Mouse (Mus musculus): ENCODE measurements at regions not wholly inside any gene's neighbourhood (a gene's known extent, or its start where the extent isn't known, plus 50 kb on each side); places are given as distances from the start of the nearest gene placed in this dataset.

- Histone ChIP-seq H3K27me3 (ENCODE audit: control insufficient read depth, insufficient read depth, low read length) (no peaks in the 10 kb centered on the region), H3K4me3 (replicated peaks; ENCODE audit: low read length) (no peak overlapping the region), H3K27ac (ENCODE audit: low read length) (no peak overlapping the region), H3K9me3 (replicated peaks; ENCODE audit: control insufficient read depth, low read length) (no peaks in the 10 kb centered on the region), H3K9ac (ENCODE audit: low read length) (no peak overlapping the region), H3K4me1 (ENCODE audit: control insufficient read depth, insufficient read depth, low read length) (no peaks in the 10 kb centered on the region), H3K4me2 (ENCODE audit: low read depth, low read length) (no peak overlapping the region), H3K36me3 (ENCODE audit: control insufficient read depth, insufficient read depth, low read length) (no peaks in the 10 kb centered on the region)
- whole genome bisulfite sequencing = 81% methylated on average over 5 of the region's 5 CpGs
- no peak for ATAC-seq (ENCODE audit: insufficient read depth, low FRiP score)
Measured at GRCm38 (mm10) chr15:7694037-7694436, 116.6 kb upstream of the Gdnf start.

- WGBS = 64% methylated on average over 3 of the region's 3 CpGs
- Histone ChIP-seq H3K27ac (ENCODE audit: low read length) (no peak overlapping the region), H3K4me2 (ENCODE audit: low read depth, low read length) (no peak overlapping the region), H3K4me3 (replicated peaks; ENCODE audit: low read length) (no peak overlapping the region), H3K36me3 (ENCODE audit: control insufficient read depth, insufficient read depth, low read length) (no peaks in the 10 kb centered on the region), H3K27me3 (ENCODE audit: control insufficient read depth, insufficient read depth, low read length) (no peaks in the 10 kb centered on the region), H3K9me3 (replicated peaks; ENCODE audit: control insufficient read depth, low read length) (no peaks in the 10 kb centered on the region), H3K9ac (ENCODE audit: low read length) (no peak overlapping the region), H3K4me1 (ENCODE audit: control insufficient read depth, insufficient read depth, low read length) (no peaks in the 10 kb centered on the region)
- no peak for ATAC-seq (ENCODE audit: insufficient read depth, low FRiP score)
Measured at GRCm38 (mm10) chr15:7697724-7698123, 112.9 kb upstream of the Gdnf start.

- no peaks in the 10 kb centered on the region for H3K4me1 ChIP-seq (ENCODE audit: control insufficient read depth, insufficient read depth, low read length)
- no peak overlapping the region for H3K9ac ChIP-seq (ENCODE audit: low read length)
- H3K27me3 ChIP-seq (ENCODE audit: control insufficient read depth, insufficient read depth, low read length) = no peaks in the 10 kb centered on the region
- H3K4me2 ChIP-seq (ENCODE audit: low read depth, low read length) = no peak overlapping the region
- H3K9me3 ChIP-seq (replicated peaks; ENCODE audit: control insufficient read depth, low read length) = no peaks in the 10 kb centered on the region
- no peak overlapping the region for H3K4me3 ChIP-seq (replicated peaks; ENCODE audit: low read length)
- no peak overlapping the region for H3K27ac ChIP-seq (ENCODE audit: low read length)
- ATAC-seq (ENCODE audit: insufficient read depth, low FRiP score) = no peak
- WGBS = 89% methylated on average over 5 of the region's 5 CpGs
- no peaks in the 10 kb centered on the region for H3K36me3 ChIP-seq (ENCODE audit: control insufficient read depth, insufficient read depth, low read length)
Measured at GRCm38 (mm10) chr15:7708836-7709235, 101.8 kb upstream of the Gdnf start.

- no peak for ATAC-seq (ENCODE audit: insufficient read depth, low FRiP score)
- H3K9me3 ChIP-seq (replicated peaks; ENCODE audit: control insufficient read depth, low read length) = no peaks in the 10 kb centered on the region
- H3K27ac ChIP-seq (ENCODE audit: low read length) = no peak overlapping the region
- H3K4me1 ChIP-seq (ENCODE audit: control insufficient read depth, insufficient read depth, low read length) = no peaks in the 10 kb centered on the region
- WGBS = 63% methylated on average over 1 of the region's 1 CpGs
- no peaks in the 10 kb centered on the region; the same call in 1 of the 2 replicates for H3K27me3 ChIP-seq (ENCODE audit: control insufficient read depth, insufficient read depth, low read length)
- H3K4me3 ChIP-seq (replicated peaks; ENCODE audit: low read length) = no peak overlapping the region
- no peak overlapping the region for H3K9ac ChIP-seq (ENCODE audit: low read length)
- H3K4me2 ChIP-seq (ENCODE audit: low read depth, low read length) = no peak overlapping the region
- H3K36me3 ChIP-seq (ENCODE audit: control insufficient read depth, insufficient read depth, low read length) = no peaks in the 10 kb centered on the region
Measured at GRCm38 (mm10) chr15:7714641-7715040, 96.0 kb upstream of the Gdnf start.

GRCm38 (mm10) chr15:7716188-7716587 is 94.5 kb upstream of the Gdnf start:
- no peaks in the 10 kb centered on the region for H3K9me3 ChIP-seq (replicated peaks; ENCODE audit: control insufficient read depth, low read length)
- H3K27ac ChIP-seq (ENCODE audit: low read length) = no peak overlapping the region
- H3K36me3 ChIP-seq (ENCODE audit: control insufficient read depth, insufficient read depth, low read length) = no peaks in the 10 kb centered on the region
- no peaks in the 10 kb centered on the region for H3K4me1 ChIP-seq (ENCODE audit: control insufficient read depth, insufficient read depth, low read length)
- H3K27me3 ChIP-seq (ENCODE audit: control insufficient read depth, insufficient read depth, low read length) = no peaks in the 10 kb centered on the region; the same call in 1 of the 2 replicates
- no peak for ATAC-seq (ENCODE audit: insufficient read depth, low FRiP score)
- H3K4me3 ChIP-seq (replicated peaks; ENCODE audit: low read length) = no peak overlapping the region
- H3K9ac ChIP-seq (ENCODE audit: low read length) = no peak overlapping the region
- WGBS = 85% methylated on average over 1 of the region's 1 CpGs
- no peak overlapping the region for H3K4me2 ChIP-seq (ENCODE audit: low read depth, low read length)

GRCm38 (mm10) chr15:7723202-7723721 is 87.4 kb upstream of the Gdnf start:
- no peak overlapping the region for H3K4me2 ChIP-seq (ENCODE audit: low read depth, low read length)
- H3K9ac ChIP-seq (ENCODE audit: low read length) = no peak overlapping the region
- no peak overlapping the region for H3K27ac ChIP-seq (ENCODE audit: low read length)
- no peaks in the 10 kb centered on the region for H3K9me3 ChIP-seq (replicated peaks; ENCODE audit: control insufficient read depth, low read length)
- H3K4me1 ChIP-seq (ENCODE audit: control insufficient read depth, insufficient read depth, low read length) = no peaks in the 10 kb centered on the region
- no peaks in the 10 kb centered on the region for H3K36me3 ChIP-seq (ENCODE audit: control insufficient read depth, insufficient read depth, low read length)
- ATAC-seq (ENCODE audit: insufficient read depth, low FRiP score) = no peak
- WGBS = 19% methylated on average over 5 of the region's 5 CpGs
- no peak overlapping the region for H3K4me3 ChIP-seq (replicated peaks; ENCODE audit: low read length)
- H3K27me3 ChIP-seq (ENCODE audit: control insufficient read depth, insufficient read depth, low read length) = no peaks in the 10 kb centered on the region

- no peaks in the 10 kb centered on the region for H3K36me3 ChIP-seq (ENCODE audit: control insufficient read depth, insufficient read depth, low read length)
- H3K9ac ChIP-seq (ENCODE audit: low read length) = no peak overlapping the region
- no peak overlapping the region for H3K27ac ChIP-seq (ENCODE audit: low read length)
- H3K9me3 ChIP-seq (replicated peaks; ENCODE audit: control insufficient read depth, low read length) = no peaks in the 10 kb centered on the region
- no peak overlapping the region for H3K4me2 ChIP-seq (ENCODE audit: low read depth, low read length)
- WGBS = 78% methylated on average over 2 of the region's 2 CpGs
- H3K4me3 ChIP-seq (replicated peaks; ENCODE audit: low read length) = no peak overlapping the region
- no peak for ATAC-seq (ENCODE audit: insufficient read depth, low FRiP score)
- H3K4me1 ChIP-seq (ENCODE audit: control insufficient read depth, insufficient read depth, low read length) = no peaks in the 10 kb centered on the region
- H3K27me3 ChIP-seq (ENCODE audit: control insufficient read depth, insufficient read depth, low read length) = no peaks in the 10 kb centered on the region
Measured at GRCm38 (mm10) chr15:7723770-7724169, 86.9 kb upstream of the Gdnf start.

GRCm38 (mm10) chr15:7725505-7725904 is 85.1 kb upstream of the Gdnf start:
- Histone ChIP-seq H3K4me2 (ENCODE audit: low read depth, low read length) (no peak overlapping the region), H3K4me3 (replicated peaks; ENCODE audit: low read length) (no peak overlapping the region), H3K4me1 (ENCODE audit: control insufficient read depth, insufficient read depth, low read length) (no peaks in the 10 kb centered on the region), H3K9me3 (replicated peaks; ENCODE audit: control insufficient read depth, low read length) (no peaks in the 10 kb centered on the region), H3K27me3 (ENCODE audit: control insufficient read depth, insufficient read depth, low read length) (no peaks in the 10 kb centered on the region), H3K36me3 (ENCODE audit: control insufficient read depth, insufficient read depth, low read length) (no peaks in the 10 kb centered on the region), H3K9ac (ENCODE audit: low read length) (no peak overlapping the region), H3K27ac (ENCODE audit: low read length) (no peak overlapping the region)
- no peak for ATAC-seq (ENCODE audit: insufficient read depth, low FRiP score)
- WGBS = 45% methylated on average over 4 of the region's 4 CpGs

GRCm38 (mm10) chr15:7747586-7747985 is 63.1 kb upstream of the Gdnf start:
- 83% methylated on average over 4 of the region's 4 CpGs for WGBS

GRCm38 (mm10) chr15:7750441-7750840 is 60.2 kb upstream of the Gdnf start:
- Histone ChIP-seq H3K4me2 (ENCODE audit: low read depth, low read length) (no peak overlapping the region), H3K27ac (ENCODE audit: low read length) (no peak overlapping the region), H3K9me3 (replicated peaks; ENCODE audit: control insufficient read depth, low read length) (no peaks in the 10 kb centered on the region), H3K4me3 (replicated peaks; ENCODE audit: low read length) (no peak overlapping the region), H3K9ac (ENCODE audit: low read length) (no peak overlapping the region), H3K4me1 (ENCODE audit: control insufficient read depth, insufficient read depth, low read length) (no peaks in the 10 kb centered on the region), H3K27me3 (ENCODE audit: control insufficient read depth, insufficient read depth, low read length) (no peaks in the 10 kb centered on the region), H3K36me3 (ENCODE audit: control insufficient read depth, insufficient read depth, low read length) (no peaks in the 10 kb centered on the region)
- 89% methylated on average over 5 of the region's 5 CpGs for WGBS
- ATAC-seq (ENCODE audit: insufficient read depth, low FRiP score) = no peak

More at GRCm38 (mm10) chr15:7747586-7747985, 63.1 kb upstream of the Gdnf start:
- Histone ChIP-seq H3K27ac (ENCODE audit: low read length) (no peak overlapping the region), H3K9ac (ENCODE audit: low read length) (no peak overlapping the region), H3K4me3 (replicated peaks; ENCODE audit: low read length) (no peak overlapping the region), H3K27me3 (ENCODE audit: control insufficient read depth, insufficient read depth, low read length) (no peaks in the 10 kb centered on the region), H3K9me3 (replicated peaks; ENCODE audit: control insufficient read depth, low read length) (no peaks in the 10 kb centered on the region), H3K4me2 (ENCODE audit: low read depth, low read length) (no peak overlapping the region), H3K4me1 (ENCODE audit: control insufficient read depth, insufficient read depth, low read length) (no peaks in the 10 kb centered on the region), H3K36me3 (ENCODE audit: control insufficient read depth, insufficient read depth, low read length) (no peaks in the 10 kb centered on the region)
- no peak for ATAC-seq (ENCODE audit: insufficient read depth, low FRiP score)
